Mouse (Mus musculus) kidney, postnatal 4 days (tissue): ENCODE results near the gene Ankrd17.

Experiments
- DNase-seq, 2 experiments: peaks; one replicate each; pipeline ENCODE4 v3.0.0; 2021; ENCODE audit warnings: mixed read lengths in 2 of 2

The Ankrd17 gene

GRCm38 (mm10) chr5:90217226-90217625 is 149.2 kb downstream of the Ankrd17 start:
- DNase-seq = no peak

GRCm38 (mm10) chr5:90213356-90213755 is 153.0 kb downstream of the Ankrd17 start:
- DNase-seq = no peak

- DNase-seq = peak; percentile 27 to 39
These were observed 163.2 kb downstream of the Ankrd17 start for GRCm38 (mm10) chr5:90203168-90203567.

GRCm38 (mm10) chr5:90202447-90203117 is 163.8 kb downstream of the Ankrd17 start:
- no peak for DNase-seq

GRCm38 (mm10) chr5:90199922-90200632 is 166.3 kb downstream of the Ankrd17 start:
- no peak for DNase-seq

- DNase-seq = peak; percentile 79
These were observed 171.5 kb downstream of the Ankrd17 start for GRCm38 (mm10) chr5:90194831-90195230.

- no peak for DNase-seq
These were observed 183.6 kb downstream of the Ankrd17 start for GRCm38 (mm10) chr5:90182782-90183181.

GRCm38 (mm10) chr5:90179094-90179493 is 187.3 kb downstream of the Ankrd17 start:
- DNase-seq = no peak

GRCm38 (mm10) chr5:90178116-90178515 is 188.3 kb downstream of the Ankrd17 start:
- no peak for DNase-seq
